Mouse (Mus musculus) cortical plate, adult 2 months (tissue): ENCODE data around the gene Ddx1.

Source experiments
- CTCF ChIP-seq: fragments of 200-500 bp; IDR thresholded peaks from 2 replicates; pipeline ENCODE4 v1.5.1; 2011; ENCODE audit warnings: mild to moderate bottlenecking, control low read depth, low read length; ENCODE audit not compliant: insufficient read depth; ENCODE audit errors: extremely low read depth
- POLR2A ChIP-seq: fragments of 200-500 bp; IDR thresholded peaks from 2 replicates; pipeline ENCODE4 v1.6.1; 2011; ENCODE audit warnings: mild to moderate bottlenecking, low read length, control low read depth; ENCODE audit not compliant: insufficient read depth; ENCODE audit errors: extremely low read depth

DNA sequence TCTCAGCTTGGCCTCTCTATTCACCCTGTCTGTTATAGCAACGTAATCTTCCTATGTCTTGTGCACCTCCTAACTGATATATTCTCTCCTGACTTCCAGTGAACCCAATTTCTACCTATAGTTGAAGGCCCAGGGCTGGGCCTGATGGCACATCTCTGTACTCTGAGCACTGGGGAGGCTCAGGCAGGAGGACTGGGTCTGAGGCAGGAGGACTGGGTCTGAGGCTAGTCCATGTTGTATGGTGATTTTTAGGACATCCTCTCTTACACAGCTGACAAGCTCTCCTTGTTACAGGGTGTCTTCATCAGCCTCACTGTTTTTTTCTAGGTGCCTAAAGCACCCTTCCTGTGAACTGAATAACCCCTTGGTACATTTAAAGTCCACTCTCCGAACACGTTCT, 19.4 kb upstream of the Ddx1 start:
- no peak for TF ChIP-seq CTCF
- no peak for TF ChIP-seq POLR2A
